Mouse (Mus musculus) hindbrain, embryonic 10.5 days (tissue): ENCODE measurements around the gene Six5. TPM values are rescaled to one million over a fixed set of nuclear protein-coding genes. Genes with fewer than 3 reads are reported as not detected.

Source experiments
- DNase-seq: peaks from one replicate; pipeline ENCODE4 v3.0.0-alpha.2; 2017; ENCODE audit warnings: low spot score
- H3K27ac ChIP-seq: fragments of 300-500 bp; sonication (generic); 2 replicates; pipeline ENCODE4 v1.5.1; 2016; ENCODE audit warnings: mild to moderate bottlenecking, moderate library complexity
- H3K27me3 ChIP-seq: fragments of 300-500 bp; sonication (generic); 2 replicates; pipeline ENCODE4 v1.6.1; 2016; ENCODE audit warnings: mild to moderate bottlenecking; ENCODE audit not compliant: poor library complexity, insufficient read depth, severe bottlenecking
- H3K36me3 ChIP-seq: fragments of 300-500 bp; sonication (generic); 2 replicates; pipeline ENCODE4 v1.6.1; 2016; ENCODE audit warnings: mild to moderate bottlenecking, moderate library complexity
- H3K4me1 ChIP-seq: fragments of 300-500 bp; sonication (generic); replicated peaks from 2 replicates; pipeline ENCODE4 v1.6.1; 2016; ENCODE audit warnings: mild to moderate bottlenecking
- H3K4me3 ChIP-seq: fragments of 300-500 bp; sonication (generic); 2 replicates; pipeline ENCODE4 v1.5.1; 2016; ENCODE audit warnings: mild to moderate bottlenecking, moderate library complexity
- H3K9me3 ChIP-seq: fragments of 300-500 bp; sonication (generic); 2 replicates; pipeline ENCODE4 v1.6.1; 2016; ENCODE audit warnings: mild to moderate bottlenecking, moderate library complexity
- WGBS: fragments of 180-500 bp; shearing (Covaris S2); methylation state at CpG from one replicate; pipeline ENCODE4 v1.1.7; 2016; 5-methylcytosine and 5-hydroxymethylcytosine counted together
- polyA plus RNA-seq: library from polyadenylated mRNA; unstranded; fragments of >200 nt; fragmentation: Nextera tagmentation; extraction: Ambion mirVana; gene quantifications from 2 replicates; pipeline ENCODE4 v1.2.1, GENCODE M21; 2016

Six5 gene
- 7.4 and 8.4 TPM in 2 replicates for polyA plus RNA-seq

GRCm38 (mm10) chr7:19094471-19094825 lies at the start of gene Six5:
Gene Six5, plus strand, starts transcription at chr7:19094594.
- WGBS: under 1% methylated on average over 30 of the region's 36 CpGs
- peak within 1 kb of the TSS; percentile 79 for H3K4me3 ChIP-seq
- peak within 1 kb of the TSS; percentile 98 for H3K27ac ChIP-seq
- peaks cover 68% of the 10 kb centered on the region for H3K4me1 ChIP-seq
- H3K9me3 ChIP-seq: no peaks in the 10 kb centered on the region
- no peak for DNase-seq
- peaks cover 25% of the 10 kb centered on the region for H3K27me3 ChIP-seq
- peaks cover 47% of the 10 kb centered on the region for H3K36me3 ChIP-seq

GRCm38 (mm10) chr7:19044616-19045015 lies 49.8 kb upstream of the Six5 start:
- peaks cover 99% of the 10 kb centered on the region for H3K36me3 ChIP-seq
- no peak overlapping the region for H3K27ac ChIP-seq
- DNase-seq: no peak
- H3K27me3 ChIP-seq: no peaks in the 10 kb centered on the region
- H3K4me3 ChIP-seq: no peak overlapping the region
- H3K9me3 ChIP-seq: no peaks in the 10 kb centered on the region
- H3K4me1 ChIP-seq: no peaks in the 10 kb centered on the region
- 95% methylated on average over 6 of the region's 6 CpGs for WGBS

GRCm38 (mm10) chr7:19046286-19047069 lies 47.9 kb upstream of the Six5 start:
- no peak overlapping the region for H3K27ac ChIP-seq
- H3K9me3 ChIP-seq: no peaks in the 10 kb centered on the region
- no peaks in the 10 kb centered on the region for H3K4me1 ChIP-seq
- WGBS: 95% methylated on average over 11 of the region's 11 CpGs
- H3K4me3 ChIP-seq: no peak overlapping the region
- H3K36me3 ChIP-seq: peaks cover 99% of the 10 kb centered on the region
- no peak for DNase-seq
- no peaks in the 10 kb centered on the region for H3K27me3 ChIP-seq

GRCm38 (mm10) chr7:19048006-19048527 lies 46.3 kb upstream of the Six5 start:
- H3K36me3 ChIP-seq: peaks cover 99% of the 10 kb centered on the region
- H3K4me3 ChIP-seq: no peak overlapping the region
- no peak for DNase-seq
- H3K27ac ChIP-seq: no peak overlapping the region
- 90% methylated on average over 14 of the region's 14 CpGs for WGBS
- no peaks in the 10 kb centered on the region for H3K4me1 ChIP-seq
- H3K27me3 ChIP-seq: no peaks in the 10 kb centered on the region
- H3K9me3 ChIP-seq: no peaks in the 10 kb centered on the region

GRCm38 (mm10) chr7:19049252-19049651 lies 45.1 kb upstream of the Six5 start:
- H3K27ac ChIP-seq: no peak overlapping the region
- no peak overlapping the region for H3K4me3 ChIP-seq
- no peak for DNase-seq
- no peaks in the 10 kb centered on the region for H3K27me3 ChIP-seq
- 92% methylated on average over 5 of the region's 5 CpGs for WGBS
- H3K4me1 ChIP-seq: peaks cover 7% of the 10 kb centered on the region
- no peaks in the 10 kb centered on the region for H3K9me3 ChIP-seq
- H3K36me3 ChIP-seq: peaks cover 99% of the 10 kb centered on the region

GRCm38 (mm10) chr7:19050172-19050571 lies 44.2 kb upstream of the Six5 start:
- Histone ChIP-seq H3K27ac (no peak overlapping the region), H3K4me1 (peaks cover 15% of the 10 kb centered on the region), H3K27me3 (no peaks in the 10 kb centered on the region), H3K36me3 (peaks cover 98% of the 10 kb centered on the region), H3K4me3 (no peak overlapping the region), H3K9me3 (no peaks in the 10 kb centered on the region; the same call in 1 of the 2 replicates)
- WGBS: 88% methylated on average over 8 of the region's 8 CpGs
- DNase-seq: no peak

- no peak overlapping the region for H3K27ac ChIP-seq
- no peaks in the 10 kb centered on the region; the same call in 1 of the 2 replicates for H3K9me3 ChIP-seq
- H3K36me3 ChIP-seq: peaks cover 91% of the 10 kb centered on the region
- H3K4me1 ChIP-seq: peaks cover 15% of the 10 kb centered on the region
- H3K27me3 ChIP-seq: no peaks in the 10 kb centered on the region
- 67% methylated on average over 4 of the region's 4 CpGs for WGBS
- no peak for DNase-seq
- H3K4me3 ChIP-seq: no peak overlapping the region
Measured at GRCm38 (mm10) chr7:19051161-19051560, 43.2 kb upstream of the Six5 start.

DNA sequence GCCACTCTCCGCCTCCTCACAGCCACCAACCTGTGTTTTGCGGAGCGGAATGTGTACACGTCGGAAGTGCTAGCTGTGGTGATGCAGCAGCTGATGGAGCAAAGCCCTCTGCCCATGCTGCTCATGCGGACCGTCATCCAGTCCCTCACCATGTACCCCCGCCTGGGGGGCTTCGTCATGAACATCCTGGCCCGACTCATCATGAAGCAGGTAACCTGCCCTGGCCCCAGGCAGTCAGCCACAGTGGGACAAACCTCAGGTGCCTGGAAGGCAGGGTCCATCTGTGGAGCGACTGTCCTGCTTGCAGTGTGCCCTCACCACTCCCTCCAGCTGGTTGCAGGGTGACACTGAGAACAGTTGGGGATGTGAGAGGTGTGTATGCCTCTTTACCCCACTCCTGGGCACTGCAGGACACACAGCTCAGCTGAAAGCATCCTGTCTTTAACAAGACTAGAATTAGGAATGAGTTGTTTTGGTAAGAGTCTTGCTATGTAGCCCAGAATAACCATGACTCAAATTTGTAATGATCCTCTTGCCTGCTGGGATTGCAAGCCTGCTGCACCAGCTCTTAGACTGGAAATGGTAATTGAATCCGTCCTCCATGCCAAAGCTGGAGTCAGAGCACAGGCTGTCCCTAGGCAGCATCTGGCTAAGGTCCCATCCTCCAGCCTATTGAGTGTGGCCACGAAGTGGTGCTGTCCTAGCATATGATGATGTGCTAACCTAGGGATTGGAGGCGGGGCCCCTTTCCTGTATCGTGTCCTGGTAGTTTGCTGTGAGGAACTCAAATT lies 41.9 kb upstream of the Six5 start:
- Histone ChIP-seq H3K27ac (no peak overlapping the region), H3K4me3 (no peak overlapping the region), H3K9me3 (no peaks in the 10 kb centered on the region; the same call in 1 of the 2 replicates), H3K4me1 (peaks cover 15% of the 10 kb centered on the region), H3K36me3 (peaks cover 83% of the 10 kb centered on the region), H3K27me3 (no peaks in the 10 kb centered on the region)
- DNase-seq: no peak
- WGBS: 88% methylated on average over 15 of the region's 15 CpGs

- H3K27me3 ChIP-seq: no peaks in the 10 kb centered on the region
Measured at GRCm38 (mm10) chr7:19053136-19053532, 41.3 kb upstream of the Six5 start.

DNA sequence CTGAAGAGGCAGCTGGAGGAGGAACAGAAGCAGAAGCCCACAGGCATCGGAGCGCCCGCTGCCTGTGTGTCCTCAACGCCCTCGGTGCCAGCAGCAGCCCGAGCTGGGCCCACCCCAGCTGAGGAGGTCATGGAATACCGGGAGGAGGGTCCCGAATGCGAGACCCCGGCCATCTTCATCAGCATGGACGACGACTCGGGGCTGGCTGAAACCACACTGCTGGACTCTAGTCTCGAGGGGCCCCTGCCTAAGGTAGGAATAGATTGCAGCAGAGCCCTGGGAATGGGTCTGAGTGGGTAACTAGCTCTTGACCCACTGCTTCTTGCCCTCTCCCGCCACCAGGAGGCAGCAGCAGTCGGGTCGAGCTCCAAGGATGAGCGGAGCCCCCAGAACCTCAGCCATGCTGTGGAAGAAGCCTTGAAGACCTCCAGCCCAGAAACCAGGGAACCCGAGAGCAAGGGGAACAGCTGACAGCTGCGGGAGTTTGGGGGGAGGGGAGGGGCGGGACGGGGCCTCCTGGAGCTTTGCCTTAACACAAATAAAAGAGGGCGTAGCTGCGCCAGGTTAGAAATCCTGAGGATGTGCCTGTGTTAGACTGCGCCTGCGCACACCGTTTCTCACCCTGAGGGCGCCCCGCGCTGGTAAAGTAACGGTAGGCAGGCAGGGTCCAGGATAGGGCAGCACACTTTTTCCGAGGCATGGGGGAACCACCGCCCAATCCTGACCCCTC lies 40.2 kb upstream of the Six5 start, which contains the start of gene Rsph6a:
Rsph6a (plus strand) TSS at position 644 of the 730 bp plus-strand sequence.
- peak; percentile 80 for DNase-seq
- Histone ChIP-seq H3K27me3 (no peaks in the 10 kb centered on the region), H3K9me3 (no peaks in the 10 kb centered on the region; the same call in 1 of the 2 replicates), H3K36me3 (peaks cover 66% of the 10 kb centered on the region), H3K27ac (peak within 1 kb of the TSS; percentile 57), H3K4me3 (peak within 1 kb of the TSS; percentile 43), H3K4me1 (peaks cover 15% of the 10 kb centered on the region)
- WGBS: 27% methylated on average over 33 of the region's 33 CpGs

More at GRCm38 (mm10) chr7:19053136-19053532, 41.3 kb upstream of the Six5 start:
- DNase-seq: no peak
- no peaks in the 10 kb centered on the region; the same call in 1 of the 2 replicates for H3K9me3 ChIP-seq
- no peak overlapping the region for H3K27ac ChIP-seq
- WGBS: 89% methylated on average over 7 of the region's 7 CpGs
- H3K4me3 ChIP-seq: no peak overlapping the region
- peaks cover 77% of the 10 kb centered on the region for H3K36me3 ChIP-seq
- peaks cover 15% of the 10 kb centered on the region for H3K4me1 ChIP-seq

GRCm38 (mm10) chr7:19054777-19055076 lies 39.7 kb upstream of the Six5 start:
- no peak for DNase-seq
- H3K27me3 ChIP-seq: no peaks in the 10 kb centered on the region
- H3K4me1 ChIP-seq: peaks cover 15% of the 10 kb centered on the region
- H3K9me3 ChIP-seq: no peaks in the 10 kb centered on the region; the same call in 1 of the 2 replicates
- peaks cover 61% of the 10 kb centered on the region for H3K36me3 ChIP-seq
- peak overlapping the region; percentile 57 for H3K27ac ChIP-seq
- WGBS: 58% methylated on average over 9 of the region's 9 CpGs
- peak overlapping the region; percentile 43 for H3K4me3 ChIP-seq

DNA sequence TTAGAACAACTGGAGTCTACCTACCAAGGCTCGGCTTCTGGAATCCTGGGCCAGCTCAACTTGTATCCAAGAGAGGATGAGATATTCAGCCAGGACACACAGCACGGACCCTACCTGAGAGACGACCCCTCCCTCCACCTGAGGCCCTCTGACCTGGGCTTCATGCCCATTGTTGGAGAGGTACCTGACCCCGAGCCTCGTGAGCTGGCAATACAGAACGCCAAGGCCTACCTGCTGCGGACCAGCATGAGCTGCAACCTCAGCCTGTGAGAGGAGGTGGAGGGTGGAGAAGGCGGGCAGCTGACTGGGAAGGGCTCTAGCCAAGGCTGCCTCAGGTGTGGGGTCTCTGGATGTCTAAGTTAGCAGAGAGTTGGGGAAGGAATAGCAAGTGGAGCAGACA lies 39.3 kb upstream of the Six5 start:
- H3K4me3 ChIP-seq: no peak overlapping the region
- H3K36me3 ChIP-seq: peaks cover 57% of the 10 kb centered on the region
- no peaks in the 10 kb centered on the region; the same call in 1 of the 2 replicates for H3K9me3 ChIP-seq
- H3K27ac ChIP-seq: no peak overlapping the region
- 91% methylated on average over 8 of the region's 8 CpGs for WGBS
- DNase-seq: no peak
- H3K27me3 ChIP-seq: no peaks in the 10 kb centered on the region
- H3K4me1 ChIP-seq: peaks cover 15% of the 10 kb centered on the region
